Mouse (Mus musculus) heart, embryonic 15.5 days (tissue): ENCODE results near the gene Ttc6. TPM values are rescaled to one million over a fixed set of nuclear protein-coding genes. Genes with fewer than 3 reads are reported as not detected.

Experiments used
- ATAC-seq: fragments of 200-750 bp; cut with Nextera tagmentation; replicated peaks from 2 replicates; pipeline ENCODE4 v1.8.0; 2017; ENCODE audit warnings: low read depth, moderate TSS enrichment; ENCODE audit not compliant: insufficient number of reproducible peaks, insufficient read depth, low FRiP score
- H3K27ac ChIP-seq: fragments of 300-500 bp; sonication (generic); 2 replicates; pipeline ENCODE4 v1.5.1; 2015; ENCODE audit warnings: mild to moderate bottlenecking, inconsistent platforms
- H3K27me3 ChIP-seq: fragments of 300-500 bp; sonication (generic); 2 replicates; pipeline ENCODE4 v1.6.1; 2015; ENCODE audit warnings: inconsistent platforms
- H3K36me3 ChIP-seq: fragments of 300-500 bp; sonication (generic); 2 replicates; pipeline ENCODE4 v1.6.1; 2015; ENCODE audit warnings: mild to moderate bottlenecking, inconsistent platforms
- H3K4me1 ChIP-seq: fragments of 300-500 bp; sonication (generic); replicated peaks from 2 replicates; pipeline ENCODE4 v1.6.1; 2015; ENCODE audit warnings: inconsistent platforms
- H3K4me2 ChIP-seq: fragments of 300-500 bp; sonication (generic); 2 replicates; pipeline ENCODE4 v1.6.1; 2015; ENCODE audit warnings: inconsistent platforms, mild to moderate bottlenecking, moderate library complexity
- H3K4me3 ChIP-seq: fragments of 300-500 bp; sonication (generic); 2 replicates; pipeline ENCODE4 v1.5.1; 2015; ENCODE audit warnings: mild to moderate bottlenecking, inconsistent platforms
- H3K9ac ChIP-seq: fragments of 300-500 bp; sonication (generic); 2 replicates; pipeline ENCODE4 v1.6.1; 2015; ENCODE audit warnings: mild to moderate bottlenecking, inconsistent platforms
- H3K9me3 ChIP-seq: fragments of 300-500 bp; sonication (generic); replicated peaks from 2 replicates; pipeline ENCODE4 v1.6.1; 2016; ENCODE audit warnings: inconsistent platforms
- WGBS: fragments of 180-500 bp; shearing (Covaris S2); methylation state at CpG from one replicate; pipeline ENCODE4 v1.1.7; 2015; ENCODE audit warnings: mixed read lengths; 5-methylcytosine and 5-hydroxymethylcytosine counted together
- polyA plus RNA-seq: library from polyadenylated mRNA; unstranded; fragments of >200 nt; fragmentation: Nextera tagmentation; extraction: Ambion mirVana; gene quantifications from 2 replicates; pipeline ENCODE4 v1.2.1, GENCODE M21; 2015

Ttc6 gene
- polyA plus RNA-seq, 1 experiment from 2014 or later = 0.42 TPM

- peak overlapping the region; percentile 37; the same call in 1 of the 2 replicates for H3K27ac ChIP-seq
- WGBS = 29% methylated on average over 5 of the region's 5 CpGs
- ATAC-seq = peak; percentile 87
- H3K4me3 ChIP-seq = no peak overlapping the region
- no peaks in the 10 kb centered on the region for H3K27me3 ChIP-seq
- H3K36me3 ChIP-seq = no peaks in the 10 kb centered on the region
- peaks cover 3% of the 10 kb centered on the region; the same call in 1 of the 2 replicates for H3K4me1 ChIP-seq
- H3K9me3 ChIP-seq = no peaks in the 10 kb centered on the region
- H3K9ac ChIP-seq = no peak overlapping the region
- H3K4me2 ChIP-seq = no peak overlapping the region
Measured at GRCm38 (mm10) chr12:57607624-57608023, 43.7 kb downstream of the Ttc6 start.

- H3K9ac ChIP-seq = no peak overlapping the region
- H3K27me3 ChIP-seq = no peaks in the 10 kb centered on the region
- no peak overlapping the region for H3K27ac ChIP-seq
- H3K36me3 ChIP-seq = no peaks in the 10 kb centered on the region
- no peak overlapping the region for H3K4me2 ChIP-seq
- H3K4me3 ChIP-seq = no peak overlapping the region
- H3K9me3 ChIP-seq = no peaks in the 10 kb centered on the region
- H3K4me1 ChIP-seq = no peaks in the 10 kb centered on the region
- no peak for ATAC-seq
- 81% methylated on average over 4 of the region's 4 CpGs for WGBS
Measured at GRCm38 (mm10) chr12:57615137-57615536, 51.2 kb downstream of the Ttc6 start.

- Histone ChIP-seq H3K27me3 (no peaks in the 10 kb centered on the region), H3K4me3 (no peak overlapping the region), H3K4me2 (no peak overlapping the region), H3K27ac (no peak overlapping the region), H3K4me1 (no peaks in the 10 kb centered on the region), H3K9me3 (no peaks in the 10 kb centered on the region), H3K9ac (no peak overlapping the region), H3K36me3 (no peaks in the 10 kb centered on the region)
- 76% methylated on average over 5 of the region's 5 CpGs for WGBS
- ATAC-seq = no peak
Measured at GRCm38 (mm10) chr12:57622030-57622429, 58.1 kb downstream of the Ttc6 start.

GRCm38 (mm10) chr12:57623264-57623663 lies 59.4 kb downstream of the Ttc6 start:
- no peak overlapping the region for H3K27ac ChIP-seq
- no peaks in the 10 kb centered on the region for H3K9me3 ChIP-seq
- H3K4me3 ChIP-seq = no peak overlapping the region
- WGBS = 10% methylated on average over 7 of the region's 7 CpGs
- ATAC-seq = no peak
- no peaks in the 10 kb centered on the region for H3K27me3 ChIP-seq
- peak overlapping the region; percentile 28; the same call in 1 of the 2 replicates for H3K4me2 ChIP-seq
- no peaks in the 10 kb centered on the region for H3K36me3 ChIP-seq
- H3K4me1 ChIP-seq = no peaks in the 10 kb centered on the region
- no peak overlapping the region for H3K9ac ChIP-seq

- Histone ChIP-seq H3K27ac (no peak overlapping the region), H3K9ac (no peak overlapping the region), H3K27me3 (no peaks in the 10 kb centered on the region), H3K4me3 (no peak overlapping the region), H3K9me3 (no peaks in the 10 kb centered on the region), H3K4me1 (no peaks in the 10 kb centered on the region), H3K4me2 (no peak overlapping the region), H3K36me3 (no peaks in the 10 kb centered on the region)
- WGBS = 20% methylated on average over 4 of the region's 4 CpGs
- ATAC-seq = no peak
Measured at GRCm38 (mm10) chr12:57624011-57624608, 60.2 kb downstream of the Ttc6 start.

GRCm38 (mm10) chr12:57650011-57650410 lies 86.1 kb downstream of the Ttc6 start:
- no peaks in the 10 kb centered on the region for H3K9me3 ChIP-seq
- WGBS = 77% methylated on average over 4 of the region's 4 CpGs
- no peak overlapping the region for H3K27ac ChIP-seq
- H3K9ac ChIP-seq = no peak overlapping the region
- no peaks in the 10 kb centered on the region for H3K4me1 ChIP-seq
- no peaks in the 10 kb centered on the region for H3K36me3 ChIP-seq
- H3K4me2 ChIP-seq = no peak overlapping the region
- H3K27me3 ChIP-seq = no peaks in the 10 kb centered on the region
- H3K4me3 ChIP-seq = no peak overlapping the region
- ATAC-seq = no peak

GRCm38 (mm10) chr12:57650677-57651076 lies 86.8 kb downstream of the Ttc6 start:
- WGBS = 74% methylated on average over 8 of the region's 8 CpGs
- no peak overlapping the region for H3K4me2 ChIP-seq
- no peak overlapping the region for H3K4me3 ChIP-seq
- H3K27ac ChIP-seq = no peak overlapping the region
- H3K9ac ChIP-seq = no peak overlapping the region
- H3K4me1 ChIP-seq = no peaks in the 10 kb centered on the region
- H3K36me3 ChIP-seq = no peaks in the 10 kb centered on the region
- H3K9me3 ChIP-seq = no peaks in the 10 kb centered on the region
- no peaks in the 10 kb centered on the region for H3K27me3 ChIP-seq
- ATAC-seq = no peak

- no peaks in the 10 kb centered on the region for H3K9me3 ChIP-seq
- no peak overlapping the region for H3K9ac ChIP-seq
- ATAC-seq = no peak
- 68% methylated on average over 10 of the region's 10 CpGs for WGBS
- H3K36me3 ChIP-seq = no peaks in the 10 kb centered on the region
- H3K4me1 ChIP-seq = no peaks in the 10 kb centered on the region
- H3K4me2 ChIP-seq = no peak overlapping the region
- H3K27ac ChIP-seq = no peak overlapping the region
- no peak overlapping the region for H3K4me3 ChIP-seq
- no peaks in the 10 kb centered on the region for H3K27me3 ChIP-seq
Measured at GRCm38 (mm10) chr12:57662986-57663674, 99.2 kb downstream of the Ttc6 start.

GRCm38 (mm10) chr12:57672414-57672813 lies 108.5 kb downstream of the Ttc6 start:
- Histone ChIP-seq H3K9me3 (no peaks in the 10 kb centered on the region), H3K4me1 (no peaks in the 10 kb centered on the region), H3K4me2 (no peak overlapping the region), H3K27me3 (no peaks in the 10 kb centered on the region), H3K27ac (no peak overlapping the region), H3K4me3 (no peak overlapping the region), H3K36me3 (no peaks in the 10 kb centered on the region), H3K9ac (no peak overlapping the region)
- 59% methylated on average over 2 of the region's 2 CpGs for WGBS
- no peak for ATAC-seq

GRCm38 (mm10) chr12:57684967-57685423 lies 121.1 kb downstream of the Ttc6 start:
- no peak overlapping the region for H3K4me3 ChIP-seq
- H3K27me3 ChIP-seq = no peaks in the 10 kb centered on the region
- H3K9ac ChIP-seq = no peak overlapping the region
- no peaks in the 10 kb centered on the region for H3K9me3 ChIP-seq
- no peaks in the 10 kb centered on the region for H3K36me3 ChIP-seq
- WGBS = 39% methylated on average over 9 of the region's 9 CpGs
- no peak overlapping the region for H3K4me2 ChIP-seq
- H3K27ac ChIP-seq = no peak overlapping the region
- ATAC-seq = 0 out of 2 replicates have a peak, but pooled peaks have one; percentile 22
- H3K4me1 ChIP-seq = peaks cover 5% of the 10 kb centered on the region; the same call in 1 of the 2 replicates

- Histone ChIP-seq H3K27ac (no peak overlapping the region), H3K27me3 (no peaks in the 10 kb centered on the region), H3K4me1 (no peaks in the 10 kb centered on the region), H3K36me3 (no peaks in the 10 kb centered on the region), H3K4me2 (no peak overlapping the region), H3K9me3 (no peaks in the 10 kb centered on the region), H3K4me3 (no peak overlapping the region), H3K9ac (no peak overlapping the region)
- WGBS = 88% methylated on average over 1 of the region's 1 CpGs
- ATAC-seq = no peak
Measured at GRCm38 (mm10) chr12:57709966-57710365, 146.1 kb downstream of the Ttc6 start.

GRCm38 (mm10) chr12:57764720-57765119 lies 200.8 kb downstream of the Ttc6 start:
- no peak overlapping the region for H3K4me3 ChIP-seq
- no peak overlapping the region for H3K9ac ChIP-seq
- 66% methylated on average over 7 of the region's 7 CpGs for WGBS
- no peaks in the 10 kb centered on the region for H3K9me3 ChIP-seq
- no peaks in the 10 kb centered on the region for H3K36me3 ChIP-seq
- no peaks in the 10 kb centered on the region for H3K27me3 ChIP-seq
- no peak for ATAC-seq
- H3K4me1 ChIP-seq = no peaks in the 10 kb centered on the region
- H3K27ac ChIP-seq = no peak overlapping the region
- H3K4me2 ChIP-seq = no peak overlapping the region
